Mouse (Mus musculus): ENCODE measurements around the gene Disp2. TPM values are rescaled to one million over a fixed set of nuclear protein-coding genes. Genes with fewer than 3 reads are reported as not detected.

Gene Disp2
- polyA plus RNA-seq (2015; fragmentation: Nextera tagmentation; extraction: Ambion mirVana), result 2.5 and 3.1 TPM in 2 replicates

GRCm38 (mm10) chr2:118779504-118780480 is at the start of gene Disp2:
Gene Disp2 (plus strand): TSS chr2:118779719.
- peak within 1 kb of the TSS; percentile 67 for H3K4me2 ChIP-seq (replicated peaks; ENCODE audit: low read depth)
- TF ChIP-seq CTCF (IDR thresholded peaks at IDR 0.05; ENCODE audit: low read depth), result peak; percentile 66
- peaks cover 11% of the 10 kb centered on the region; the same call in 1 of the 2 replicates for H3K4me1 ChIP-seq (replicated peaks; ENCODE audit: control insufficient read depth, insufficient read depth, low read length)
- peak; percentile 64; the same call in 1 of the 2 replicates for ATAC-seq
- H3K27ac ChIP-seq (ENCODE audit: low read depth, low read length), result no peak within 1 kb of the TSS
- peak within 1 kb of the TSS; percentile 25 for H3K4me3 ChIP-seq (ENCODE audit: low read depth, low read length)
- no peaks in the 10 kb centered on the region for H3K36me3 ChIP-seq (ENCODE audit: control insufficient read depth, insufficient read depth)
- H3K9ac ChIP-seq (ENCODE audit: low read depth, low read length), result no peak within 1 kb of the TSS
- no peaks in the 10 kb centered on the region for H3K9me3 ChIP-seq (ENCODE audit: control insufficient read depth)
- no peaks in the 10 kb centered on the region; the same call in 1 of the 2 replicates for H3K27me3 ChIP-seq (replicated peaks; ENCODE audit: control insufficient read depth, insufficient read depth, low read length)
- WGBS, result 10% methylated on average over 39 of the region's 39 CpGs

GRCm38 (mm10) chr2:118729816-118730621 is 49.5 kb upstream of the Disp2 start:
- WGBS, result 30% methylated on average over 8 of the region's 8 CpGs
- Histone ChIP-seq H3K9me3 (ENCODE audit: control insufficient read depth) (no peaks in the 10 kb centered on the region), H3K27ac (ENCODE audit: low read depth, low read length) (no peak overlapping the region), H3K4me1 (replicated peaks; ENCODE audit: control insufficient read depth, insufficient read depth, low read length) (no peaks in the 10 kb centered on the region), H3K4me2 (replicated peaks; ENCODE audit: low read depth) (no peak overlapping the region), H3K36me3 (ENCODE audit: control insufficient read depth, insufficient read depth) (no peaks in the 10 kb centered on the region), H3K4me3 (ENCODE audit: low read depth, low read length) (no peak overlapping the region), H3K9ac (ENCODE audit: low read depth, low read length) (no peak overlapping the region), H3K27me3 (replicated peaks; ENCODE audit: control insufficient read depth, insufficient read depth, low read length) (0 out of 2 replicates have a peak, but pooled peaks cover 2% of the 10 kb centered on the region)
- TF ChIP-seq CTCF (IDR thresholded peaks at IDR 0.05; ENCODE audit: low read depth), result no peak
- ATAC-seq, result no peak

- Histone ChIP-seq H3K9ac (ENCODE audit: low read depth, low read length) (no peak overlapping the region), H3K36me3 (ENCODE audit: control insufficient read depth, insufficient read depth) (no peaks in the 10 kb centered on the region)
- WGBS, result 5% methylated on average over 3 of the region's 3 CpGs
Observed at GRCm38 (mm10) chr2:118730622-118730915, 49.0 kb upstream of the Disp2 start.

GRCm38 (mm10) chr2:118731981-118732380 is 47.5 kb upstream of the Disp2 start:
- 78% methylated on average over 5 of the region's 5 CpGs for WGBS
- H3K36me3 ChIP-seq (ENCODE audit: control insufficient read depth, insufficient read depth), result no peaks in the 10 kb centered on the region

More at GRCm38 (mm10) chr2:118730622-118730915, 49.0 kb upstream of the Disp2 start:
- H3K27me3 ChIP-seq (replicated peaks; ENCODE audit: control insufficient read depth, insufficient read depth, low read length), result no peaks in the 10 kb centered on the region
- TF ChIP-seq CTCF (IDR thresholded peaks at IDR 0.05; ENCODE audit: low read depth), result peak; percentile 90
- ATAC-seq, result no peak
- no peak overlapping the region for H3K27ac ChIP-seq (ENCODE audit: low read depth, low read length)
- no peak overlapping the region for H3K4me2 ChIP-seq (replicated peaks; ENCODE audit: low read depth)
- H3K4me1 ChIP-seq (replicated peaks; ENCODE audit: control insufficient read depth, insufficient read depth, low read length), result no peaks in the 10 kb centered on the region
- H3K9me3 ChIP-seq (ENCODE audit: control insufficient read depth), result no peaks in the 10 kb centered on the region
- no peak overlapping the region for H3K4me3 ChIP-seq (ENCODE audit: low read depth, low read length)

GRCm38 (mm10) chr2:118733341-118733740 is 46.2 kb upstream of the Disp2 start:
- TF ChIP-seq CTCF (IDR thresholded peaks at IDR 0.05; ENCODE audit: low read depth), result no peak
- H3K4me3 ChIP-seq (ENCODE audit: low read depth, low read length), result no peak overlapping the region
- no peak for ATAC-seq

More at GRCm38 (mm10) chr2:118731981-118732380, 47.5 kb upstream of the Disp2 start:
- Histone ChIP-seq H3K27me3 (replicated peaks; ENCODE audit: control insufficient read depth, insufficient read depth, low read length) (no peaks in the 10 kb centered on the region; the same call in 1 of the 2 replicates), H3K4me1 (replicated peaks; ENCODE audit: control insufficient read depth, insufficient read depth, low read length) (no peaks in the 10 kb centered on the region), H3K4me2 (replicated peaks; ENCODE audit: low read depth) (no peak overlapping the region), H3K9me3 (ENCODE audit: control insufficient read depth) (no peaks in the 10 kb centered on the region), H3K4me3 (ENCODE audit: low read depth, low read length) (no peak overlapping the region), H3K27ac (ENCODE audit: low read depth, low read length) (no peak overlapping the region), H3K9ac (ENCODE audit: low read depth, low read length) (no peak overlapping the region)
- no peak for ATAC-seq
- TF ChIP-seq CTCF (IDR thresholded peaks at IDR 0.05; ENCODE audit: low read depth), result no peak

GRCm38 (mm10) chr2:118740341-118740740 is 39.2 kb upstream of the Disp2 start:
- no peak for TF ChIP-seq CTCF (IDR thresholded peaks at IDR 0.05; ENCODE audit: low read depth)
- WGBS, result 58% methylated on average over 3 of the region's 3 CpGs

More at GRCm38 (mm10) chr2:118733341-118733740, 46.2 kb upstream of the Disp2 start:
- Histone ChIP-seq H3K9me3 (ENCODE audit: control insufficient read depth) (no peaks in the 10 kb centered on the region), H3K27ac (ENCODE audit: low read depth, low read length) (no peak overlapping the region), H3K9ac (ENCODE audit: low read depth, low read length) (no peak overlapping the region), H3K4me1 (replicated peaks; ENCODE audit: control insufficient read depth, insufficient read depth, low read length) (no peaks in the 10 kb centered on the region), H3K27me3 (replicated peaks; ENCODE audit: control insufficient read depth, insufficient read depth, low read length) (no peaks in the 10 kb centered on the region; the same call in 1 of the 2 replicates), H3K4me2 (replicated peaks; ENCODE audit: low read depth) (no peak overlapping the region), H3K36me3 (ENCODE audit: control insufficient read depth, insufficient read depth) (no peaks in the 10 kb centered on the region)
- WGBS, result 58% methylated on average over 5 of the region's 5 CpGs

More at GRCm38 (mm10) chr2:118740341-118740740, 39.2 kb upstream of the Disp2 start:
- Histone ChIP-seq H3K9me3 (ENCODE audit: control insufficient read depth) (no peaks in the 10 kb centered on the region), H3K4me3 (ENCODE audit: low read depth, low read length) (no peak overlapping the region), H3K9ac (ENCODE audit: low read depth, low read length) (no peak overlapping the region), H3K4me2 (replicated peaks; ENCODE audit: low read depth) (no peak overlapping the region), H3K27ac (ENCODE audit: low read depth, low read length) (no peak overlapping the region), H3K4me1 (replicated peaks; ENCODE audit: control insufficient read depth, insufficient read depth, low read length) (no peaks in the 10 kb centered on the region), H3K36me3 (ENCODE audit: control insufficient read depth, insufficient read depth) (no peaks in the 10 kb centered on the region), H3K27me3 (replicated peaks; ENCODE audit: control insufficient read depth, insufficient read depth, low read length) (peaks cover 6% of the 10 kb centered on the region; the same call in 1 of the 2 replicates)
- no peak for ATAC-seq

All from intestine, postnatal 0 days (tissue).